Mouse (Mus musculus) kidney, adult 2 months (tissue): ENCODE data around the gene Ccdc15.
"Not testable (repeated sequence)": the region's sequence is repeated elsewhere in the genome, so short reads cannot be mapped to it uniquely, and the experiment has no call there.

Source experiments
- CTCF ChIP-seq: fragments of 200-500 bp; conservative IDR thresholded peaks from 2 replicates; pipeline ENCODE4 v1.5.1; 2011; ENCODE audit warnings: low read depth, mild to moderate bottlenecking, control low read depth, low read length, moderate library complexity, mixed read lengths; ENCODE audit not compliant: insufficient read depth, insufficient read length
- POLR2A ChIP-seq: fragments of 200-500 bp; IDR thresholded peaks from one replicate; pipeline ENCODE4 v1.6.1; 2011; ENCODE audit warnings: low read depth, low read length, control low read depth

- TF ChIP-seq CTCF, POLR2A: not testable (repeated sequence)
These were observed 47.7 kb downstream of the Ccdc15 start for GRCm38 (mm10) chr9:37300501-37300900.
